Mouse (Mus musculus) heart, adult 8-10 months (tissue): Measurements from ENCODE around the gene Gm14440. TPM values are rescaled to one million over a fixed set of nuclear protein-coding genes. Genes with fewer than 3 reads are reported as not detected.
"Not testable (repeated sequence)": the region's sequence is repeated elsewhere in the genome, so short reads cannot be mapped to it uniquely, and the experiment has no call there.

Source experiments
- DNase-seq: peaks from one replicate; pipeline ENCODE4 v3.0.0; 2022; ENCODE audit warnings: low spot score
- total RNA-seq, 4 experiments: library from RNA; stranded (reverse); gene quantifications; 2 replicates each; pipeline ENCODE4 v1.2.4; 2022

Gm14440 gene
- total RNA-seq = 10 to 100 TPM in 1 of 4 experiments, 1 to 10 TPM in 2, not detected in 1; 7.8 to 14.3 (median 8.5) TPM

DNA sequence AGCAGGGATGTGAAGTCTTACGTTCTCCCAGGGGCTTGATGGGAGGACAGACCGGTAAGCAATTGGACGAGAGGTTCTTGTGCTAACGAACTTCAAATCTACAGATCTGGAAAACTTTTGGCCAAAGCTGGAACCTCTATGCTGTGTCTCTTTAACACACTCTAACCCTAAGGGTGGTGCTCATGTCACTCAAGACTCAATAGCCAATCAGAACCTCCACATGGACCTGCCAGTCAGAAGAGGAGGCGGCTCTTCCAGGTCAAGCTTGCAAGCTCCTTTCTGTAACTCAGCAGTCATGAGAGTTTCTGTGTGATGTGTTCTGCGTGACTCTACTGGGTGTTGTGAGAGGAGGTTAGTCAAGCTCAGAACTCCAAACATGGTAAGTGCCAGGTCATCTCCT lies at the start of gene Gm14440:
Gm14440 (plus strand) TSS at position 301 of the 400 bp plus-strand sequence.
- DNase-seq = not testable (repeated sequence)

Other genes with a start within 250 kb of the Gm14440 start
- 1 to 10 TPM in 2 of 4 experiments, under 1 TPM in 2; 0.72 to 1.3 (median 0.98) TPM for gene Gm14393, start 207.3 kb upstream of the Gm14440 start, total RNA-seq
- gene Gm14399, start 133.1 kb upstream of the Gm14440 start, total RNA-seq = 10 to 100 TPM in 2 of 4 experiments, 1 to 10 TPM in 2; 8.7 to 10.7 (median 9.8) TPM
- under 1 TPM; 0.23 to 1.00 (median 0.47) TPM for gene Gm14443, start 99.3 kb upstream of the Gm14440 start, total RNA-seq
- 10 to 100 TPM; 63.4 to 73.1 (median 66.0) TPM for gene Gm14391, start 68.2 kb upstream of the Gm14440 start, total RNA-seq
- 10 to 100 TPM; 41.7 to 51.9 (median 45.0) TPM for gene Gm4631, start 63.1 kb downstream of the Gm14440 start, total RNA-seq
- 10 to 100 TPM; 34.9 to 58.6 (median 47.9) TPM for gene Zfp968, start 97.3 kb downstream of the Gm14440 start, total RNA-seq
- 1 to 10 TPM; 1.1 to 4.6 (median 1.7) TPM for gene Gm4724, start 160.7 kb downstream of the Gm14440 start, total RNA-seq
- 10 to 100 TPM in 1 of 4 experiments, 1 to 10 TPM in 3; 5.3 to 12.3 (median 6.0) TPM for gene Zfp965, start 194.9 kb downstream of the Gm14440 start, total RNA-seq